Mouse (Mus musculus) telencephalon, adult 2 months (tissue): ENCODE measurements around the gene Lrrc8b.
A peak's percentile ranks its signal among the peaks of the same experiment; 100 is the strongest.

Source experiments
- DNase-seq: peaks from one replicate; pipeline ENCODE4 v3.0.0-alpha.2; 2011; ENCODE audit warnings: low read depth, low spot score

Lrrc8b gene

DNA sequence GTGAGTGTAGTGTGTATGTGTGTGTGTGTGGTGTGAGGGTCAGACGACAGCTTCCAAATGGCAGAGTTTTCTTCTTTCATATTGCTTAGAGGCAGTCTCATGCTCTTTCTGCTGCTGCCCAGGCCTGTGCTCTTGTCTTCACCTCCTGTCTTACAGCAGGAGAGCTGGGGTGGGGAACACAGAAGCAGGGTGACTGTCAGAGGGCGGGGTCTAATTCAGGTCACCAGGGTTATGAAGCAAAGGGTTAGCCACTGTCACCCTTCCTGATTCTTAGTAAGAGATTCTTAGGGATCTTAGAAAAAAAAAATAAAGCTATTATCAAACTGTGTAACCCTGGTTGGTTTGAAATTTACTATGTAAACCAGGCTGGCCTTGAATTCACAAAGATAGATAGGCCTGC is 10.0 kb downstream of the Lrrc8b start:
- no peak for DNase-seq

DNA sequence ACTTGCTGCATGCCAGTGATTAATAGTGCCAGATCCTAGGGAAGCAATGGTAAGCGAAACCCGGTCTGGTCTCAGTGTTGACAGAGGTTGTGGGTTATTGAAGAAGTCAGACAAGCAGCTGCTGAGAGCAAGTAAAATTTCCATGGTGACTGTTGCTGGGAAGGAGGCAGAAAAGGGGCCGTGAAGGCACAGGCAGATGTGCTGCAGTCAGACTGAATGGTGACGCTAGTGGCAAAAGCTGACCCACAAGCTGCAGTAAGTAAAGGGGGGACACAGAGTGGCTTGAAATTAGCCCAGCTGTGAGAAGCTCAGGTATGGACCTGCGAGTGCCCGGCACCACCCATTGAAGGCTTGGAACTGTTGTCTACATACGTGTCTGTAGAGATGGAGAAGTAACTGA is 11.8 kb downstream of the Lrrc8b start:
- DNase-seq, result no peak

DNA sequence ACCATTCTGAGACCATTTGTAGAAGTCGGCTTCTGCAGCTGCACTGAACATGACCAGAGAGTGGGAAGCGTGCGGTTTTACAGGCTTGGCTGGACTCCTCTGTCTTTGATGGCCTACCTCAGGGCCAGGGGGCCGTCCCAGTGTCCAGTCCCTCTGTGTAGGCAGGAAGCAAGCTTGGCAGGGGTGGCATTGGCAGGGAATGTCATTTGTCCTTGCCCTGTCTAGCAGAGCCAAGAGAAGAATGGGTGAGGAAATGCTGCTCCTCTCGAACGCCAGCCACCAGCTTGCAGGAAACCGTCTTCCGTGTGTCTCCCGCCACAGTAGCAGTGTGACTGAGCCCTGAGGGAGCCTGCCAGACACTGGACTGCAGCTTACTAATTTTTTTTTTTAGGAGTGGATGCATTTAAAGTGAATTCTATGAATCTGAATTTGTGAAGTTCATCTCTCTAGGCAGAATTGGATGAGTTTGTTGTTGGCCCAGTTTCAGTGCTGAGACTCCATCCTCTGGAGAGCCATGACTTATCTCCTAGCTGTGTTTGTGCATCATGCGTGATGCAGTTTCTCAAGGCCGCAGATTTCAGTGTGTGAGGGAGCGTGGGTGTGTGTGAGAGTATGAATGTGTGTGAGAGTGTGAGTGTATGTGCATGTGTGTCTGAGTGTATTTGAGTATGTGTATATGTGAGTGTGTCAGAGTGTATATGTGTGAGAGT is 12.8 kb downstream of the Lrrc8b start:
- no peak for DNase-seq

DNA sequence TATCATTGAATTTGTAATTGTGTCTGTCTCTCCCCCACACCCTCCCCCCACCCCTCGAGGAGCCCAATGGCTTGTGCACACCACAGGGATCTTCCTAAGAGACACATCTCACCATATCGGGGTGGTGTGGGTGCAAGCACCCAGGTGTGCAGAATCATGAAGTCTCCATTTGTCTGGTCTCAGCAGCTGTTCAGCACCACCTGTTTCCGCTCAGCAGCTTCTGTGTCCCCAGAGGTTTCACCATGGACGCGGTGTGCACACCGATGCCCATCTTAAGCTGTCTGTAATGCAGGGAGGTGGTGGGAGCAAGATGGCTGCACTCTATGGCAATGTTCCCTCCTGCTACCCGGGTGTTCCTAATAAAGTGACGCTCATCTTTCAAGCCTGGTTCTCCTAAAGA is 14.6 kb downstream of the Lrrc8b start:
- no peak for DNase-seq

DNA sequence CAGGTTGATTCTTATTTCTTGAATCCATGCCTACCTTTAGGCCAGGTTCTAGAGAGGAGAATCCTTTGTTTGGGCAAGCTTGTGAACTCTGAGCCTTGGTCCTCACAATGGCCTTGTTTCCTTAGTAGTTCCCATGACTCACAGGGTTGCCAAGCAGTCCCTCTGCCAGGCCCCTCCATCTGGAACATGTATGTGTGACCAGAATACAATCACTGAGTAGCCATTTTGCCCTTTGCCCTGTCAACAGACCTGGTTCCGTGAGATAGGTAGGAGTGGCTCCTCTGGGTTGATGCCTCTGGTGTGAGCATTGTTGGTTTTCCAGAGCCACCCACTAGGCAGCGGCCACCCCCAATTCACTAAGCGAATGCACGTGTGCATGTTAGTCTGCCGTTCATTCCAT is 24.0 kb downstream of the Lrrc8b start:
- no peak for DNase-seq

DNA sequence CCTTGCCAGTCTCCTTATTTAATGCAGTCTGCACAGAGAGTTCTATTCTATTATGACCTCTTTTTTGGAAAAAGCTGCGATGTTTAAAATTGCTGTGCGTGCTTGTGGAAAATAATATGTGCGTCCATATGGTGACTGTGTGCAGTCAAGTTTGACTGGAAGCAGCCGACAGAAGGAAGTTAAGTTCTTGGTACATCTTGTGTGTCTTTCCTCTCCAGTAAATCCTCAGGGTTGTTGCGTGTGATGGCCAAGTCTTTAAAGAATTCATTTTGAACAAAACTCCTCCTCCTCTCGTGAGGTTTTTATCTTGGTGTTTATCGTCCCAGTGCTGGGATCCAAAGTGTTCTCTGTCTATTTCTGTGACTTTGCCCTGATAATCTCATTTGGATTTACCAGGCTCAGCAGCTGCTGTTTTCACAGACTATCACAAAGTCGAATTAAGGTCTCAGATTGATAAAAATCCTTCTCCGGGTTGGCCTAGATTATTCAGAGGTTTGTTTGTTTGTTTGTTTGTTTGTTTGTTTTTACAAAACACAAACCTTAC is 25.5 kb downstream of the Lrrc8b start:
- DNase-seq, result peak; percentile 50

DNA sequence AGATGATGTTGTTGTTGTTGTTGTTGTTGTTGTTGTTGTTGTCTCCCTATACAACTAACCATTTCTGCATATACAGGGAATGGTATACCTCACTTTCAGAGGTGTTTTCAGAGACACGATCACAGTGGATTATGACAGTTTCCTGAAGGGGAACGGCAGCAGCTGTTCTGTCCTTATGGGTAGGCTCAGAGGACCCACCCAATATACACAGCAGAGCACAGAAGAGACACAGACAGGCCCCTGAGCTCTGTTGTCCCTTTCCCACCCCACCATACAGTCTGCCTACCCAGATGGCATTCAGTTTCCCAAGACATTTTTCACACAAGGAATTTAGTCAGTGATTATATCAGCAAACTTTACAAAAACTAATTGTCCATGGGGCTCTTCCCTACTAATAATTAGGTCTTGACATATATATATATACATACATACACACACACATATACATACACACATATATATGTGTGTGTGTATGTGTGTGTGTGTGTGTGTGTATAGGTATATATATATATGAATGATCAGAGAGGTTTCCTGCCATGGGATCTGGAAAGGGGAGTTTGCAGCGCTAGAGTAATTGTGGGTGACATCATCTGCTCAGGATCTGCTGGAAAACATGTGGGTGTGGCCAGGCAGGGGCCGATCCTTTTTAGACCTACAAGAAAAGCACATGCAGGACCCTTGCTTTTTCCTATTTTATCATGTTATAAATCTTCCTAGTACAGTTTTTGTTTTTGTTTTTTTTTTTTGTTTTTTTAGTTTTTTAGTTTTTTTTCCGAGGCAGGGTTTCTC is 26.8 kb downstream of the Lrrc8b start:
- DNase-seq, result no peak

DNA sequence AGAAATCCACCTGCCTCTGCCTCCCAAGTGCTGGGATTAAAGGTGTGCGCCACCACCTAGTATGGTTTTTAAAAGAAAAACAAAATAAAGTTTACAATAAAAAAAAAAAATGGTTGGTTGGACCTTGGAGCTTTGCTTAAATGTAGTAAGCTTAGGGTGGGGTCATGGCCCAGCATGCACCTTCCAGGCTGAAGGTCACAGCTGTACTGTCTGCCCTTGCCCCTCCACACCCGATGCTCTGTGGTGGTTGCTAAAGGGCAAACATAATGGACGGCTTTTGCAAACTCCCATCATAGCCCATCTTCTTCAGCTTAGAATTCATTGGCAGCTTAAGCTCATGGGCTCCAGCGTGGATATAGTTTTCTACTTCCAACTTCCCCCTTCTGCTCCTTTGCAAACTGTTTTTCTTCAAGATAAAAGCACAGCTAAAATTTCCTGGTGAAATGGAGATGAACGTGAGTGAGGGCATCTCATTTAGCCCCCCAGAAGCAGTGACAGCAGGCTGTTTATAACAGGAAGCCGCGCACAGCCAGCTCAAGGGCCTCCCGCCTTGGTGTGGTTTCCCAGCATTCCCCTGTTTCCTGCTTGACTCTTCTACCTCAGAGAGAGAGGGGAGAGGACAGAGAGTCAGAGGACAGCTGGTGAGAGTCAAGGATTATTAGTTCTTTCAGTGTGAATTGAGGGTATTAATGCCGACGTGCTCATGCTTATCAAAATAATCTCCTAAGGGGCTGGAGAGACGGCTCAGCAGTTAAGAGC is 27.7 kb downstream of the Lrrc8b start:
- DNase-seq, result no peak

DNA sequence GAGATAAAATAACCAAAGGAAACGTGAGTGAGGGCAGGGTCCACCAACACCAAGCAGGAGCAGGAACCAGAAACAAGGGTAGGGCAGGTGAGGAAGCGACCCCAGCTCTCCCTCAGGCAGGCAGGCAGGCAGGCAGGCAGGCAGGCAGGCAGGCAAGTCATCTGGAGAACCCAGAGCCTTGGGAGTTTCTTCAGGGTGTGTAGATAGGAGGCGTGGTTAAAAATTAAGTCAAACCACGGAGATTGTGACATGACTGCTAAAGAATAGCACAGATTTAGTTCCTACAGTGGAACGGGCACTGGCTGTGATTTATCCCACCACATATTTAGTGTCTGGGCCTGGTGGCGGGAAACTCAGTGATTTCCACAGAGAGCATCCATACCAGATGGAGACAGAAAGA is 30.1 kb downstream of the Lrrc8b start:
- DNase-seq, result no peak

DNA sequence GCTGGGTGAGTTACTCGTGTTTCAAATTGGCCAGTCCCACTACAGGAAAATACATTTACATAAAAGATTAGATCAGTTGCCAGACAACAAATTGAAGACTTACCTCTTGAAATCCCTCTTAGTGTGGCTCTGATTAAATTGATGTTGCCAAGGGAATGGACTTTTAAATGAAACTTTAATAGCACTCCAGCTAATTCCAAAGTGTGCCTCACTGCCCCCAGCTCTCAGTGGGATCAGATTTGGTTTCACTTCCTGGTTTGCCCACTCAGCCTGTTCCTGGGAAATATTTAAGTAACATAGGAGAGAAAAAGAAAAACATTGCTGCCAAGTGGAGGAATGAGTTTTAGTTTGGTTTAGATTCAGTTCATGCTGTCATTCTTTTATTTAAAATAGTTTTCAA is 38.5 kb downstream of the Lrrc8b start:
- no peak for DNase-seq

DNA sequence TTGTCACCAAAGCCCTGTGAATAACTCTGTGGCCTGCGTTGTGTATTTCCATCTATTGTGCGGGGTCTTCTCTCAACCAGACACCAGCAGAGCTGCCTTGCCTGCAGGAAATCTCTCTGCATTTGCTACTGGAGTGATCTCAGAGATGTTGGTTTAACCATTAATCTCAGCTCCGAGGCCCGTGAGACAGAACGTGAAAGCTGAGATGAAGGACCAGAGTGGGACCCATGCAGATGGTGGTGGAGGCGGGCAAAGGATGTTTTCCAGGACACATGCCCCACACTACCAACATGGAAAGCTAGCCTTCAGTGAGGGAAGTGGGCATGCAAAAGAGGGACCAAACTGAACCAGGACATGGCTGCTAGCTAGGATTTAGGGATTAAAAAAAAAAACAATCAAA is 43.5 kb downstream of the Lrrc8b start:
- DNase-seq, result no peak

DNA sequence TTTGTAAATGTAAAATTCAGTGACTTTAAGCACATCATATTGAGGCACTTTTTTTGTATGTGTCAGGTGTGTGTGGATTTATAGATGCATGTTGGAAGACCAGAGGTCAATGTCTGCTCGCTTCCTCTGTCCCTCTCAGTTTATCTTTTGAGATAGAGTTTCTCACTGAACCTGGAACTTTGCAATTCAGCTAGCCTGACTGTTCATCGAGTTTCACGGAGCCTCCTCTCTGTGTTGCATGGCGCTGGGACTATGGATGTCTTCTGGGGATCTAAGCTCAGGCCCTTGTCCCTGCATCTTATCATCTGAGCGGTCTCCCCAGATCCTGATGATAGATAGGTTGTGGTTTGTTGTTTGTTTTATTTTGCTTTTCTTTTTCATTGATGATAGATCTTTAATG is 45.0 kb downstream of the Lrrc8b start:
- DNase-seq, result no peak

DNA sequence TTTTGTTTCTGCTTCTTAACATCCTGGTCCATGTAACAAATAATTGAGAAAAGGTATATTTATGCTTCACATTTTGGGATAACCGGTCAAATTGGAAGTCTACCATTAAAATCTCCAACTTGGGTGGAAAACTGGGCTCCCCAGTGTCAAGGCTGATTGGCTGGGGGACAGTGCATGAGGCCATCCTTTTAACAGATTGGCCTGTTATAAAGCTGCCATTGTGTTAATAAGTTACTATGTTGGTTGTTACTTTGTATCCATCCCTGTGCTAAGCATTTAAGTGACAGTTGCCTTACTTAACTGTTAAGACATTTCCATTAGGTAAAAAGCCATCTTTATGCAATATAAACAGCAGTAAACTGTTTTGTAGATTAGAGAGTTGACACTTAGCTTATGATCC is 45.5 kb downstream of the Lrrc8b start:
- no peak for DNase-seq

DNA sequence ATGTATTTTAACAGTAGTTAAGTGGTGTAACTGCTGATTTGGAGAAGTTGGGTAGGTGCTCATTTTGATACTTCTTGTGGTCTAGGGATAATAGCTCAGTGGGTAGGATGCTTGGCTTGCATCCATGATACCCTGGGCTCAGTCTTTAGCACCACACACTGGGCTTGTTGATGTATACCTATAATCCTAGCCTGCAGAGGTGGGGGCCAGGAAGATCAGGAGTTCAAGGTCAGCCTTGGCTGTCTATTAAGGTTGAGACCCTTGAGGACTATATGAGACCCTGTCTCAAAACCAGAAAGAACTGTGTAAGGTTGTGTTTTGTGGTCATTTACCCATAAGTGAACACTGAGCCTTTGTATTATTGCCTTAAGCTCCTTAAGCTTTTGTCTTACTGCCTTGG is 49.1 kb downstream of the Lrrc8b start:
- DNase-seq, result no peak

DNA sequence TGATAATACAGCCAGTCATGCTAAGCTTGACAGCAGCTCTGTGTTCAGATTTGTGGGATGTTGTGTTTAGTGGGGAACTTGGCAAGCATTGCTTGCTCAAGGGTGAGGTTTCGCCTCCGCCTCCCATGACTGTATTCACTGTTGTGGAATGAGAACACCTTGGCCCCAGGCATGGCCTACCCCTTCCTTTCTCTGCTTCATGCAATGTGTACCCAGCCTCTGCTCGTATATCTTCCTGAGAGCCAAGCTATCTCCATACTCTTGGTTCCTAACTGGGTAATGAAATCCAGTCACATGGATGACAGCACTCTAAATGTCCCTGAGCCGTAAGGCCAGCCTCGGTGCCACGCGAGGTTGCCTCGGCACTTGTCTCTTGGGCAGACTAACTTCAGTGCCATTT is 50.0 kb downstream of the Lrrc8b start:
- DNase-seq, result no peak

DNA sequence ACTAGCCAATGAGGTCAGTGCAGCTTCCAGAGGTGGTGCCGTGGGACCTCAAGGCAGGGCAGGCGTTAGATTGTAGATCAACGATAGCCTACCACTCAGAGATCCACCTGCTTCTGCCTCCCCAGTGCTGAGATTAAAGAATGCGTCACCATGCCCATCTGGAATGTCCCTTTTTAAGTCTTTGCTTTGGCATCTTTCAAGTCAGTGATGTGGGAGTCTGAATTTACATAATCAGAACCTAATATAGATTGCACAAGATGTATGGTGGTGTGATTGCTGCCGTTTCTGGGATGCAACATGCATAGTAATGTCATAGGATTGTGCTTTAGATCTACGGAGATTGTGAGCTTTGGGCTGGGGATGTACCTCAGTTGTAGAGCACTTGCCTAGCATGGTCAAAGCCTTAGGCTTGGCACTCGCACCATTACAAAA is 50.9 kb downstream of the Lrrc8b start:
- DNase-seq, result peak; percentile 93

DNA sequence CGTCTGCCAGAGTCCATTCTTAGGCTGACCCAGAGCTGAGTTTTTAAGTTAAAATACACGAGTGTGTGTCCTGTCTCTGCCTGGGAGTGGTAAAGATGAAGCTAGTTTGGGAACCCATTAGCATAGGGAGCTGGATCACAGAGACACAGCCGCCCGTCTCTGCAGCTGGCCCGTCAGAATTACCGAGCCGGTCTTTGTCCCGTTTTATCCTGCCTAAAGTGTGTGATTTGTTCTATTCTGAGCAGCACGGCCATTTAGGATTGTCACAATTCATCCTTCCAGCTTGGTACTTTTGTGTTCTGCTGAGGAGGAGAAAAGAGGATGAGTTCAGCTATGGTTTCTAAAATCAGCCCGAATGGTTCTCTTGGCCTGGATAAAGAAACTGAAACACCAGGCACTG is 51.7 kb downstream of the Lrrc8b start:
- peak; percentile 90 for DNase-seq

DNA sequence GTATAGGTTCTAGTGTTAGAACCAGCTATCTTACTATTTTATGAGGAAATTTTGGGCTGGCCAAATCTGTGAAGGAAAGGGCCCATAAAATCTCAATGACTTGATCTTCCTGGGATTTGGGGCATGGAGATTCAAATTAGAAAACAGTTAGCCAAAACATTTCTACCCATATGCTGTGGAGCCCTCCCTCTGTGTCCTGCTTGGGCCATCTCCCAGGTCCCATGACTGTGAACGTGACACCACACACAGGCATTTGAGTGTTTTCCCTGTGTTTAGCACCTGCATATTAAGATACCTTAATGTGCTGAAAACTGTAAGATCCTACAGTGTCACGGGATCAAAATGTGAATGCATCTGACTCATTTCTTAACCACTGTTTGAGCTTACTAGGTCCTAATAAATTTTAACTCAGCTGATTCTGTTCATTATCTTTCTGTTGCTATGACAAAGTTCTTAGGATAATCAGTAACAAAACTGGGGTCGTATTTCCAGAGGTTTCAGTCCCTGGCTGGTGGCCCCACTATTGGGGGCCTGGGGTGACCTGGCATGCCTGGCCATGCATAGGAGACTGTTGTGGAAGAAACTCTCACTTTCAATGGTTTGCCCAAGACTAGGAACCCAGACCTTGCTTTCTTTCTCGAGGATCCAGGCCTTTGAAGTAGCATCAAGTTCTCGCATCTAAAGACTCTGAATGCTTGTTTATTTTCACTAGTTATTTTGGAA is 57.6 kb downstream of the Lrrc8b start:
- DNase-seq, result no peak

DNA sequence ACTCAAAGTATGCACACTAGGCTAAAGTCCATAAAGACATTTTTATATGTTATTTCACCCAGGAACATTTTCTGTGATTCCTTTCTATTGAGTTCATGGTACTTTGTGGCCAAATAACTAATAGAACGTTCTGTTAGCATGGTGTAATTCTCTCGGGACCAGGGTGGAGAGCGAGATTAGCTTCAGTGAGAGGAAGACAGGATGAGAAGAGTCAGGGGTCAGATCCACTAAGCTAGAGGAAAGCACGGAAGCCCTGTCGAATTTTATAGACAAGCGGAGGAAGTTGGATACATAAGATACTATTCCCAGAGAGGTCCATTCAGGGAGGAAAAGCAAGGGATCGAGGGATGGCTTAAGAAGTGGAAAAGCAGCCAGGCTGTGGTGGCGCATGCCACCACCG is 62.0 kb downstream of the Lrrc8b start:
- DNase-seq, result no peak

DNA sequence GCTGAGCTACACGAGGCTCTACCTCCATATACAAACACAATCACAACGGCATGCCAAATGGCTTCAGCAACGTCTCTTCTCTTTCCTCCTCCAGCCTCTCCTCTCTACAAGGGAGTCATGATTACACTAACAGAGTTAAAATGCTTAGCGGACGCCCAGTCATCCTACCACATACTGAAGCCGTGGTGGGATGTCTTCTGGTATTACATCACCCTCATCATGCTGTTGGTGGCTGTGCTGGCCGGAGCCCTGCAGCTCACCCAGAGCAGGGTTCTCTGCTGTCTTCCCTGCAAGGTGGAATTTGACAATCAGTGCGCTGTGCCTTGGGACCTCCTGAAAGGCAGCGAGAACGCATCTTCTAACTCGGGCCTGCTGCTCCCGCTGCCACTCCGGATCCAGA is 64.1 kb downstream of the Lrrc8b start:
- no peak for DNase-seq

DNA sequence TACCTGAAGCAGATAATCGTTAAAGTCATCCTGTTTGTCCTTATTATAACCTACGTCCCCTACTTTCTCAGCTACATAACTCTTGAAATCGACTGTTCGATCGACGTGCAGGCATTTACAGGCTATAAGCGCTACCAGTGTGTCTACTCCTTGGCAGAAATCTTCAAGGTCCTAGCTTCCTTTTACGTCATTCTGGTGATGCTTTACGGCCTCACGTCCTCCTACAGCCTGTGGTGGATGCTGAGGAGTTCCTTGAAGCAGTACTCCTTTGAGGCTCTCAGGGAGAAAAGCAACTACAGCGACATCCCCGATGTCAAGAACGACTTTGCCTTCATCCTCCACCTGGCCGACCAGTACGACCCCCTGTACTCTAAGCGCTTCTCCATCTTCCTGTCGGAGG is 65.0 kb downstream of the Lrrc8b start:
- no peak for DNase-seq

DNA sequence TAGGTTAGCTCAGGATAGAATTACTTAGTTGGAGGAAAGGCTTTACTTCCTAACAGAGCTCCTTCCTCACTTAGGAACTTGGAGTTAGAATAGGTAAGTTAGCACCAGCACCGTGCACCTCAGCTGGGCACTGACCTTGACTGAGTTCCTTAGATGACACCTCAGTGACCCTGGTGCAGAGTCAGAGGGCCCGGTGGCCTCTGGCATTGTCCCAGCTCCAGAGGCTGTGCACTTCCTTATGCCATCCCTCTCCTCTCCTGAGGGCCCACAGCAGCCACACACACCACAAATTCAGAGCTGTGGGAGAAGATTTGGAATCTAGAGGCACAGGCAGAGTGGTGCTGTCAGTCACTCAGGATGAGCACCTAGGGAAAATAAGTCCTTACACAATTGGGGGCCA is 68.1 kb downstream of the Lrrc8b start:
- no peak for DNase-seq
